Mouse (Mus musculus) olfactory bulb, adult 2 months (tissue): Measurements from ENCODE around the gene Prune2. TPM values are rescaled to one million over a fixed set of nuclear protein-coding genes. Genes with fewer than 3 reads are reported as not detected.

ENCODE experiments used
- H3K27ac ChIP-seq: fragments of 200-500 bp; 2 replicates; pipeline ENCODE4 v1.5.1; 2012; ENCODE audit warnings: low read depth, low read length; ENCODE audit not compliant: insufficient read depth
- H3K4me1 ChIP-seq: fragments of 200-500 bp; 2 replicates; pipeline ENCODE4 v1.6.1; 2012; ENCODE audit warnings: low read length; ENCODE audit not compliant: control insufficient read depth, insufficient read depth
- H3K4me3 ChIP-seq: fragments of 200-500 bp; 2 replicates; pipeline ENCODE4 v1.5.1; 2012; ENCODE audit warnings: mild to moderate bottlenecking, low read depth, low read length, moderate library complexity; ENCODE audit not compliant: insufficient read depth
- CTCF ChIP-seq: fragments of 200-500 bp; IDR thresholded peaks from 2 replicates; pipeline ENCODE4 v1.5.1; 2012; ENCODE audit warnings: low read depth, mild to moderate bottlenecking, low read length, moderate library complexity; ENCODE audit not compliant: insufficient read depth
- POLR2A ChIP-seq: fragments of 200-500 bp; IDR thresholded peaks from 2 replicates; pipeline ENCODE4 v1.6.1; 2012; ENCODE audit warnings: mild to moderate bottlenecking, low read depth, low read length, moderate library complexity; ENCODE audit not compliant: insufficient read depth
- WGBS: fragments of 180-500 bp; shearing (Covaris S2); methylation state at CpG from one replicate; pipeline ENCODE4 v1.1.7; 2018; 5-methylcytosine and 5-hydroxymethylcytosine counted together
- polyA plus RNA-seq: library from polyadenylated mRNA; stranded (reverse); fragments of >200 nt; gene quantifications from 2 replicates; pipeline ENCODE4 v1.2.4, GENCODE M21; 2012; ENCODE audit warnings: low replicate concordance; ENCODE audit not compliant: missing spikeins, insufficient read depth, insufficient read length

The Prune2 gene
- polyA plus RNA-seq, 1 experiment, result 202 TPM

GRCm38 (mm10) chr19:17272988-17273387, 317.1 kb downstream of the Prune2 start:
- peaks cover 5% of the 10 kb centered on the region for H3K4me1 ChIP-seq
- H3K4me3 ChIP-seq, result no peak overlapping the region
- WGBS, result 63% methylated on average over 2 of the region's 2 CpGs
- H3K27ac ChIP-seq, result no peak overlapping the region
- TF ChIP-seq POLR2A, result no peak
- no peak for TF ChIP-seq CTCF

Other genes with a start within 250 kb of the Prune2 start
- gene Vps13a, start 175.2 kb upstream of the Prune2 start, polyA plus RNA-seq, result not detected in 2 replicates
- gene Foxb2, start 82.3 kb upstream of the Prune2 start, polyA plus RNA-seq, result not detected in 2 replicates